8 mouse cellular contexts compared by ENCODE assay signal in the genomic region with DNA sequence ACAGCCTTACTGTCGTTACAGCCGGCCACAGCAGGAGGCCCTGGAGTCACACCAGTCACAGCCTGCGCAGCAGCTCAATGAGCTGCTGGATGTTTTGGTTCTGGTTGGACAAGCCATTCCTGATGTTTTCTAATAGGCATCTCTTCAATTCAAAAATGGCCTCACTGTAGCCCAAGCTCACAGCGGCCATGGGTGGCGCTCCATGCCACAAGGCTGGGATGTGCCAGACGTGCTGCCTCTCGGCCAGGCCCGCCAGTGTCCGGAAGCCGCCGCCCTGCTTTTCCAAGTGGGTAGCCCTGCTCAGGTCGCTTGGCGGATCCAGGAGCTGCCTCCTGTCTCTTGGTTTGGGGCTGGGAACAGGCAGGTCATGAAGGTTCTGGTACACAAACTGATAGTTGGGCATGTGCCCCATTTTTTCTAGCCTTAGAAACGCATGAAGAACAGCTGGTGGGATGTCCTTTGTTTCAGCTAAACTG. TPM values are rescaled to one million over a fixed set of nuclear protein-coding genes. Genes with fewer than 3 reads are reported as not detected.
DNase-seq lines count a peak whose midpoint lies in the region; ATAC-seq and TF ChIP-seq lines count a peak whose summit lies in the region.

A gene (minus strand): TSS at position 51 of the 476 bp plus-strand sequence.

- no peak within 1 kb of the TSS for H3K9ac ChIP-seq in lung, embryonic 15.5 days
- no peak within 1 kb of the TSS for H3K9ac ChIP-seq in heart, adult 2 months (ENCODE audit: low read depth, low read length)
- H3K9ac ChIP-seq in midbrain, embryonic 12.5 days (replicated peaks): no peak within 1 kb of the TSS

- 80% methylated on average over 14 of the region's 14 CpGs for WGBS in lung, embryonic 15.5 days
- WGBS in heart, adult 2 months: 84% methylated on average over 14 of the region's 14 CpGs
- 88% methylated on average over 14 of the region's 14 CpGs for WGBS in midbrain, embryonic 12.5 days

- no peaks in the 10 kb centered on the region for H3K27me3 ChIP-seq in lung, embryonic 15.5 days
- H3K27me3 ChIP-seq in heart, adult 2 months (ENCODE audit: control insufficient read depth, insufficient read depth, low read length): no peaks in the 10 kb centered on the region
- no peaks in the 10 kb centered on the region for H3K27me3 ChIP-seq in midbrain, embryonic 12.5 days

- H3K4me2 ChIP-seq in lung, embryonic 15.5 days: no peak within 1 kb of the TSS
- H3K4me2 ChIP-seq in midbrain, embryonic 12.5 days (replicated peaks): no peak within 1 kb of the TSS

- no peak within 1 kb of the TSS for H3K4me3 ChIP-seq in lung, embryonic 15.5 days
- H3K4me3 ChIP-seq in heart, adult 2 months: no peak within 1 kb of the TSS
- H3K4me3 ChIP-seq in midbrain, embryonic 12.5 days: no peak within 1 kb of the TSS

- no peak for TF ChIP-seq EP300 in heart, adult 2 months (IDR thresholded peaks at IDR 0.05; ENCODE audit: insufficient read depth, low read depth, low read length)

- H3K9me3 ChIP-seq in lung, embryonic 15.5 days: no peaks in the 10 kb centered on the region
- no peaks in the 10 kb centered on the region for H3K9me3 ChIP-seq in midbrain, embryonic 12.5 days

- TF ChIP-seq POLR2A in heart, adult 2 months (IDR thresholded peaks at IDR 0.05; ENCODE audit: insufficient read depth, low read depth, low read length): no peak

- no peaks in the 10 kb centered on the region for H3K4me1 ChIP-seq in lung, embryonic 15.5 days
- 0 out of 2 replicates have a peak, but pooled peaks cover 3% of the 10 kb centered on the region for H3K4me1 ChIP-seq in heart, adult 2 months (ENCODE audit: control insufficient read depth, insufficient read depth, low read length)
- H3K4me1 ChIP-seq in midbrain, embryonic 12.5 days: no peaks in the 10 kb centered on the region

- ATAC-seq in lung, embryonic 15.5 days (ENCODE audit: borderline replicate concordance, extremely low read depth, low FRiP score, low TSS enrichment): no peak
- ATAC-seq in common myeloid progenitor, adult 5-6 weeks (replicated peaks; ENCODE audit: low read depth, poor library complexity, severe bottlenecking): no peak
- ATAC-seq in midbrain, embryonic 12.5 days (ENCODE audit: low FRiP score, low read depth): no peak

- H3K36me3 ChIP-seq in lung, embryonic 15.5 days: peaks cover 39% of the 10 kb centered on the region
- no peaks in the 10 kb centered on the region for H3K36me3 ChIP-seq in heart, adult 2 months (ENCODE audit: control insufficient read depth, insufficient read depth, low read length)
- H3K36me3 ChIP-seq in midbrain, embryonic 12.5 days: peaks cover 46% of the 10 kb centered on the region

- TF ChIP-seq CTCF in heart, adult 2 months (IDR thresholded peaks at IDR 0.05): no peak

- no peaks in the 10 kb centered on the region for H3K79me2 ChIP-seq in heart, adult 2 months (replicated peaks; ENCODE audit: control insufficient read depth, insufficient read depth, low read length)

- intact Hi-C loops in heart, adult 2 months (cut with DNase I): no loop called here

- DNase-seq in lung, postnatal 36 days: no peak
- no peak for DNase-seq in heart, adult 2 months
- no peak for DNase-seq in layer of hippocampus, postnatal 10 days (ENCODE audit: low spot score in 2 of 2)
- no peak for DNase-seq in Muller cell, postnatal 12 days (ENCODE audit: inconsistent ontology term)
- DNase-seq in cerebellum, postnatal 10 days: no peak

- no peak within 1 kb of the TSS for H3K27ac ChIP-seq in lung, embryonic 15.5 days
- peak within 1 kb of the TSS; percentile 37; the same call in 1 of the 2 replicates for H3K27ac ChIP-seq in heart, adult 2 months
- H3K27ac ChIP-seq in midbrain, embryonic 12.5 days (replicated peaks): no peak within 1 kb of the TSS

RNA-seq across cellular contexts. Expression of the gene that starts here (rescaled TPM):
- 179 and 188 TPM in 2 replicates for polyA plus RNA-seq in lung, embryonic 15.5 days (2015; fragmentation: Nextera tagmentation; extraction: Ambion mirVana)
- 38.7 and 82.1 TPM in 2 replicates for total RNA-seq in common myeloid progenitor, adult 5-6 weeks (2017)
- total RNA-seq in heart, adult 2 months (2021): 100 to 1,000 TPM; 151 to 166 TPM
- polyA plus RNA-seq in heart, adult 2 months (2012; rRNA removed): 136 and 178 TPM in 2 replicates
- total RNA-seq in layer of hippocampus, postnatal 10 days (2021): 10 to 100 TPM; 87.1 to 92.2 TPM
- polyA plus RNA-seq in midbrain, embryonic 12.5 days (2016; fragmentation: Nextera tagmentation; extraction: Ambion mirVana): 154 and 158 TPM in 2 replicates
